Mouse (Mus musculus) 3134 (cell line): ENCODE measurements around the gene Rpl35.

Source experiments
- DNase-seq: peaks from one replicate; pipeline ENCODE4 v3.0.0-alpha.2; 2011; ENCODE audit warnings: low spot score; ENCODE audit not compliant: insufficient read length; ENCODE audit errors: extremely low read depth

Gene Rpl35

DNA sequence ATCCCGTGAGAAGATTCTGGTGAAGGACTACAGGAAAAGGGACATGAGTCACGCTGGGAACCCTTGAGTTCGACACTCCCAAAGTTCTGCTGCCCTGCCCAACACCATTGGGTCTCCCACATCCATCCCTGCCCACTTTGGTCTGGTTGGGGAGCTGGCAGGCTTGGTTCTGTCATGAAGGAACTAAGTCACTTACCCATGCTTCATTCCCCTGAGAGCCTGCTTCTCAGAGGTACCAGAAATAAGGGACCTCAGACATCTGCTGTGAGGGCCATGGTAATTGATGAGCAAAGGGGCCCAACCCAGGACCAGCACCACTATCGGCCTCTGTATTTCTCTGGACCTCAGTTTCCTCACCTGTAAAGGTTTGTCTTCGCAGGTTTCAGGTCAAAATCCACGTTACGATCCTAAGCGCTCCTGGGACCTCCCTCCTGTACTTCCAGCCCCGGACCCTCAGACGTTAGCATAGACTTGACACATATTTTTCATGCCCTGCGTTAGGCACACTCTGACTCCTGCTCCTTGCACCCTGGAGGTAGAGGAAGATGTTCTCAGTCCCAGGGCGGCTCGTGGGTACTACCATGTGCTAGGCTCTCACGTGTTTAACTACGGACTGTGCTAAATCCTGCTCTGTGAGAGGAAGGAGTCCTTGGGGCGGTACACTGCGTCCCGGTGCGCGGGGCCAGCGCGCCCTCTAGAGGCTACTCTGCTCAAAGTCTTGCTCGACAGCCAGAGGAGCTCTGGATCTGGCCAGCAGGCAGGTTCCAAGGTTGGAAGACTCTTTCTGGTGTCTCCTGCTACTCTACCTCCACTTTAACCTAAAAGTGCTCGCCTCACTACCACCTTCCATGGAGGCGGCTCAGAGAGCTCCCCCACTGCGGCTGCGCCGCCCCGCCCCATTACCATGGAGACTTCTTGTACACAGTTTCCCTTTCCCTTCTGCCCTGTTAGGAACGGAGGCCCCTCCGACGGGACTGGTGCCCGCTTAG, 7.7 kb downstream of the Rpl35 start, which contains the start of gene Wdr38:
Gene Wdr38, plus strand, starts transcription at position 91 of the 989 bp plus-strand sequence.
- peak; percentile 92 for DNase-seq

- DNase-seq: no peak
Observed at GRCm38 (mm10) chr2:38992452-38992851, 13.0 kb downstream of the Rpl35 start.

GRCm38 (mm10) chr2:38992004-38992403, 13.4 kb downstream of the Rpl35 start:
- DNase-seq: no peak

- no peak for DNase-seq
Observed at GRCm38 (mm10) chr2:38988929-38989328, 16.5 kb downstream of the Rpl35 start.

DNA sequence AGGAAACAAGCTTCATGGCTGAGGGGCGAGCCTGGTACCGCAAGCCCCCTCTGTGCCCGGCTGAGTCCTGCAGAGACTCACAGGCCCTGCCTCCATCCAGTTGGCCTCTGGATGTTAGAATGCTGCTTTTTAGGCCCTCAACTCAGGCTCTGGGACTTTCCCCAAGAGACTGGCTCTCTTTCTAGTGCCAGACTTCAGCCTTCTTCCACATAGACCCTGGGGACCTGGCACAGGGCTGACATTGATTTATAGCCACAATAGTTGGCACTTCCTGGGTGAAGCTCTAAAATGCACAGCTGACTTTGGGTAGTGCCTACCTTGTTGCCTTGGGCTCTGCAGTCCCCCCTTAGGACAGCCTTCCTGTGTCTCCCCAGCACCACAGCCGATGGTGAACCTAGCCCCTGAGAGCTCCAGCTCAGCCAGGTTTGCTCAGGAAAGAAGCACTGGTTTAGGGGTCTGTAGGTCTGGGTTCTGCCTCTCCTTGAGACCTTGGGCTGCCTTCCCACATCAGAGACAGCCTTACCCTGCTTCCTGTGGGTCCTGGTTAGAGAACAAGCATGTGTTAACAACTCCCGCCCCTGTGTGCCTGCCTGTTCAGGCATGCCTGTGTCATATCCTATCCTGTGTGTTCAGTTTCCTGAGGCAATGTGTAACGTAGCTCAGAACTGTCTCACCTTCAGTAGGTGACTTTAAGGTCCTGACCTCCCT, 17.5 kb downstream of the Rpl35 start:
- peak; percentile 81 for DNase-seq

- peak; percentile 86 for DNase-seq
Observed at GRCm38 (mm10) chr2:38987371-38987770, 18.1 kb downstream of the Rpl35 start.

- peak; percentile 90 for DNase-seq
Observed at GRCm38 (mm10) chr2:38986580-38986979, 18.8 kb downstream of the Rpl35 start.

DNA sequence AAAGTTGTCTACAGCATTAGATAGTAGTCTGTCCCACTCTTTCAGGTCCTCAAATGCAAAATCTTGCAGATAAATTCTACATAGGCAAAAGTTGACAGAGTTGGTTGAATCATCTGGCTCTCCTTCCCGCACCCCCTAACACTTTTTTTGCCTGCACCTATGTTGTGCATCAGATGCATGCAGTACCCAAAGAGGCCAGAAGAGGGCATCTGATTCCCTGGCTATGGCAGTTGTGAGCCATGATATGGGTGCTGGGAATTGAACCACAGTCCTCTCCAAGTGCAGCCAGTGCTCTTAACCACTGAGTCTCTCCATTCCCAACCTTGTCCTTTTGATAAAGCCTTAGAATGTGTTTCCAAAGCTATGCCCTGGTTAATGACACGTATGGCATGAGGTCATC, 22.0 kb downstream of the Rpl35 start:
- DNase-seq: no peak

DNA sequence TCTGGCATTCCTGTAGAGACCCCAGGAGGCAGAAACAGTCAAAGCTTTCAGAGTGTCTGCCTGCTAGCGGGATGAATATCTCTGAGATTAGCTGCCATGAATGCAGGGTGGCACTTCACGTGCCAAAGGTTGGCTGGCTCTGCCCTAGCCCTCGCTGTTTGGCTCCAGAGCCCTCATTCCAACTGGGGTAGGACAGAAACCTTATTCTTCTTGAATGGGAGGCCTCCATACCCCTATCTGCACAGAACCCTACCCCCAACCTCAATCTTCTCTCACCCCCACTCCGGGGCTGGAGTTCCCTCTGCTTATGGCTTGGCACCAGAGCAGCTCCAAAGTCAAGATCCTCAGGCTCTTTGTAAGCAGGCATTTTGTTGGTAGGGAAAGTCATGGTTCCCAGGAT, 27.6 kb downstream of the Rpl35 start:
- no peak for DNase-seq

GRCm38 (mm10) chr2:38975941-38976805, 29.3 kb downstream of the Rpl35 start:
- DNase-seq: no peak

GRCm38 (mm10) chr2:38975181-38975580, 30.2 kb downstream of the Rpl35 start:
- DNase-seq: no peak

GRCm38 (mm10) chr2:38974171-38974570, 31.3 kb downstream of the Rpl35 start:
- peak; percentile 71 for DNase-seq

- DNase-seq: no peak
Observed at GRCm38 (mm10) chr2:38973701-38974100, 31.7 kb downstream of the Rpl35 start.

DNA sequence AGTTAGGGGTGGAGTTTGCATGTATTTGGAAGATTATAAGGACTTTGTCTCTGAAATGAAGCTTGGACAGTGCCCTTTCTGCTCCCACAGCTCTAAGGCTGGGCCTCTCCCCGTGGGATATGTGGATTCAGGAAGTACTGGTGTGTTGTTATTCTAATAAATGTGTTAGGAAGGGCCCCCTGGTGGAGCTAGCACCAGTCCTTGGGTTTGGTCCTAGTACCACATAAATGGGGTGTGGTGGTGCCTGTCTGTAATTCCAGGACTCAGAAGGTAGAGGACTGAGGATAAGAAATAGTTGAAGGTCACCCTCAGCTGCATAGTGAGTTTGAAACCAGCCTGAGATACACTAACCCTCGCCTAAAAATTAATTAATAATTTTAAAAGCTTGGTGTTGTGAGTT, 32.2 kb downstream of the Rpl35 start:
- no peak for DNase-seq

DNA sequence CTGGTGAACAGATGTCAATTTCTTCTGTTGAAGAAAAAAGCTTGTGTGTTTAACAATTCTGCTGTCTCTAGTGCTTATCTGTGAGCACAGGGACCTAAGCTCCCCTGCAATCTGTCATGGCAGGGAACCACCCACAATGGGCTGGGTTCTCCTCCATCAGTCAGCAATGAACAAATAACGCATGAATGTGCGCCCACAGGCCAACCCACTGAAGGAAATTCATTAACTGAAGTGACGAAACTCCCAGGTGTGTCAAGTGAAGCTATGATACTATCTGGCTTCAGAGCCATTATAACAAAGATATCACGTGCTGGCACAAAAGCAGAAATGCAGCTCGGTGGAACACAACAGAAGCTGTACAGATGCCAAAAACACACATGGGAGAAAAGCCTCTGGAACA, 35.4 kb downstream of the Rpl35 start:
- no peak for DNase-seq

DNA sequence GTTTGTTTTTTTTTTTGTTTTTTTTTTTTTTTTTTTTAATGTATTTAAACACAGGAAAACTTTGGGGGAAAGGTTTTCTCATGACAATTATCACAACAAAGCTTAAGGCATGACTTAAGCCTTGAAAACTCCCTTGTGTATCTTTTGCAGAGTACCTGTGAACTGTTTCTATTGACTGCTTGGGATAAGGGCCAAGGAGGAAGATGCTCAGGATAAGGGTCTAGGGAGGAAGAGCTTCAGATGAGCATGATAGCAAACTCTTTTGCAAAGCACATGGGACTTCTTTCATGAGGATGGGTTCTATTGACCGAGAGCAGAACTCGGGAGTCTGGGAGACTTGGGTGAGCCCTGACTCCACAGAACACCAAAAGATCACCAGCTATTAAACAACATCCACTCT, 35.8 kb downstream of the Rpl35 start:
- DNase-seq: no peak

DNA sequence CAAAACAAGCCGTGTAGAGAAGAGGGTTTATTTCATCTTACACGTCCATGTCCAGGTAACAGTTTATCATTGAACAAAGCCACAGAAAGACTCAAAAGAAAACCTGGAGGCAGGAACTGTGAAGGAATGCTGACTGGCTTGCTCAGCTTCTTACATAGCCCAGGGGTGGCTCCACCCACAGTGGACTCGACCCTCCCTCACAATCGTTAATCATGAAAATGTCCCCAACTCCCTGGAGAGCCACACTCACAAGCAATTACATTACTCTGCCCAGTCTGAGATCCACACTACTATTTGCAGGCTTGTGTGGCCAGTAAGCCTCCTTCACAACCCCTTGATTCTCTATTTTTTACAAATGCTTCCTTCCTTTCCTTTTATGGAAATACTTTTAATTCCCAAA, 41.2 kb downstream of the Rpl35 start:
- DNase-seq: no peak

DNA sequence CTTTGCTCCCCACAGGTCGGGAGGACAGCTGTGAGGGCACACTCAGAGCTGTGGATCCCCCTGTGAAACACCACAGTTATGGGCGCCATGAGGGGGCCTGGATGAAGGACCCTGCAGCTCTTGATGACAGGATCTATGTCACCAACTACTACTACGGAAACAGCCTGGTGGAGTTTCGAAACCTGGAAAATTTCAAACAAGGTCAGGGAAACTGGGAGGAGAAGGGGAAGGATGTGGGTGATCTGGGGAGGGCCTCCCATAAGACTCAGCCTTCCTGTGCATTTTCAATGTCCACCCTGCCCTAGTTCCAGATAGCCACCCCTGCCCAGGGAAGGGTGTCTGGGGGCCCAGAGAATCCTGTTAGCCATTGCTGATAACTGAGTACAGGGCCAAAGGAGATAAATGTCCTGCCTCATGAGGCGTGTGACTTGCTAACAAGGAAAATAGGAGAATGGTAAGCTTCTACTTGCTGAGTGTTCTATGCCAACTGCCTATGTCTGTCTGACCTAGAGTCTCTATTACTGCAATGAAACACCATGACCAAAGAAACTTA, 47.7 kb downstream of the Rpl35 start:
- DNase-seq: no peak

DNA sequence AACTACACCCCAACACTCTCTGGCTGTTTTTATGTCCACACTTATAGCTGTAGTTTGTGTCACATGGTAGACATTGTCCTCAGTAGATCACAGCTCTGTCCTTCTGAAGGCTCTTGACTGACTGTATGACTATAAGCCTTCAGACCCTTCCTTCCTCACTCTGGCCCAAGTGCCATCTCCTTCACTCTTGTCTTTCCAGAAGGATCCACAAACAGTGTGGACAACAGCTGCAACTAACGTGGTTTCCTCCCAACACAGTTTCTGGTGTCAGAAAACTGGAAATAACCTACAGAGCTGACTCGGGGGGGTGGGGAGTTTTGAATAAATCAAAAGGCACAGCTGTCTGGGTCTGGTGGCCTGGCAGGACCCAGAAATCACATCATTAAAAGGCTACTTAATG, 49.4 kb downstream of the Rpl35 start:
- no peak for DNase-seq

GRCm38 (mm10) chr2:38953152-38953883, 52.1 kb downstream of the Rpl35 start:
- peak; percentile 76 for DNase-seq
